Comparison of ENCODE assay signal across 21 mouse cellular contexts in genomic region chr9:119240286-119240997, GRCm38 (mm10). TPM values are rescaled to one million over a fixed set of nuclear protein-coding genes. Genes with fewer than 3 reads are reported as not detected.
A peak's percentile ranks its signal among the peaks of the same experiment; 100 is the strongest.
DNase-seq lines count a peak whose midpoint lies in the region; ATAC-seq lines count a peak whose summit lies in the region.
"Had no signal": no experiment of that assay in that cellular context is flagged by ENCODE, and none has a peak within 500 bp of the region (broad histone marks: within the 10 kb centered on the region; RNA-seq: fewer than 3 reads in every experiment).

No protein-coding gene starts in this region.

- H3K9ac ChIP-seq in embryonic facial prominence, embryonic 14.5 days (ENCODE audit: low read depth, low read length), result no peak overlapping the region
- H3K9ac ChIP-seq in hindbrain, embryonic 13.5 days, result no peak overlapping the region
- H3K9ac ChIP-seq in liver, embryonic 11.5 days (ENCODE audit: low read depth, low read length), result no peak overlapping the region
- H3K9ac ChIP-seq: limb, embryonic 15.5 days; stomach, embryonic 15.5 days had no signal

- no peak overlapping the region for H3K4me2 ChIP-seq in embryonic facial prominence, embryonic 14.5 days (ENCODE audit: low read depth, low read length)
- H3K4me2 ChIP-seq in hindbrain, embryonic 13.5 days, result no peak overlapping the region
- no peak overlapping the region for H3K4me2 ChIP-seq in liver, embryonic 11.5 days
- H3K4me2 ChIP-seq: limb, embryonic 15.5 days; stomach, embryonic 15.5 days had no signal

- H3K4me1 ChIP-seq in embryonic facial prominence, embryonic 14.5 days (ENCODE audit: control insufficient read depth, insufficient read depth, low read length), result no peaks in the 10 kb centered on the region
- no peaks in the 10 kb centered on the region for H3K4me1 ChIP-seq in embryonic facial prominence, embryonic 10.5 days
- H3K4me1 ChIP-seq in hindbrain, embryonic 13.5 days (replicated peaks), result no peaks in the 10 kb centered on the region
- H3K4me1 ChIP-seq in hindbrain, embryonic 10.5 days (replicated peaks), result no peaks in the 10 kb centered on the region
- no peaks in the 10 kb centered on the region for H3K4me1 ChIP-seq in liver, embryonic 11.5 days (replicated peaks; ENCODE audit: control insufficient read depth, insufficient read depth, low read length)
- H3K4me1 ChIP-seq: limb, embryonic 15.5 days; stomach, embryonic 15.5 days had no signal

- peaks cover 40% of the 10 kb centered on the region; the same call in 1 of the 2 replicates for H3K36me3 ChIP-seq in embryonic facial prominence, embryonic 14.5 days (ENCODE audit: control insufficient read depth, insufficient read depth, low read length)
- peaks cover 71% of the 10 kb centered on the region for H3K36me3 ChIP-seq in embryonic facial prominence, embryonic 10.5 days (replicated peaks)
- peaks cover 60% of the 10 kb centered on the region for H3K36me3 ChIP-seq in hindbrain, embryonic 13.5 days
- peaks cover 68% of the 10 kb centered on the region for H3K36me3 ChIP-seq in hindbrain, embryonic 10.5 days
- H3K36me3 ChIP-seq in liver, embryonic 11.5 days (ENCODE audit: control insufficient read depth, insufficient read depth, low read length), result peaks cover 7% of the 10 kb centered on the region

- no peaks in the 10 kb centered on the region for H3K9me3 ChIP-seq in embryonic facial prominence, embryonic 14.5 days (ENCODE audit: control insufficient read depth, low read length)
- H3K9me3 ChIP-seq in embryonic facial prominence, embryonic 10.5 days, result no peaks in the 10 kb centered on the region
- H3K9me3 ChIP-seq in hindbrain, embryonic 13.5 days, result no peaks in the 10 kb centered on the region
- H3K9me3 ChIP-seq in hindbrain, embryonic 10.5 days, result no peaks in the 10 kb centered on the region
- no peaks in the 10 kb centered on the region for H3K9me3 ChIP-seq in liver, embryonic 11.5 days (ENCODE audit: control insufficient read depth, low read length)
- H3K9me3 ChIP-seq: limb, embryonic 15.5 days; stomach, embryonic 15.5 days had no signal

- peak; percentile 72 for ATAC-seq in embryonic facial prominence, embryonic 14.5 days (ENCODE audit: low read depth)
- ATAC-seq in hindbrain, embryonic 13.5 days (ENCODE audit: low FRiP score), result no peak
- ATAC-seq in liver, embryonic 11.5 days (replicated peaks; ENCODE audit: low FRiP score), result no peak

- no peak overlapping the region for H3K27ac ChIP-seq in embryonic facial prominence, embryonic 14.5 days (replicated peaks; ENCODE audit: low read depth, low read length)
- no peak overlapping the region for H3K27ac ChIP-seq in embryonic facial prominence, embryonic 10.5 days (replicated peaks)
- H3K27ac ChIP-seq in hindbrain, embryonic 13.5 days, result 0 out of 2 replicates have a peak overlapping the region, but pooled peaks have one; percentile 60
- H3K27ac ChIP-seq in hindbrain, embryonic 10.5 days, result no peak overlapping the region
- no peak overlapping the region for H3K27ac ChIP-seq in liver, embryonic 11.5 days (ENCODE audit: low read depth, low read length)
- H3K27ac ChIP-seq: gastrocnemius, adult 2 months; limb, embryonic 15.5 days; stomach, embryonic 15.5 days had no signal

- DNase-seq in embryonic facial prominence, embryonic 14.5 days (ENCODE audit: low spot score), result peak; percentile 26
- no peak for DNase-seq in embryonic facial prominence, embryonic 10.5 days (ENCODE audit: low spot score)
- no peak for DNase-seq in hindbrain, embryonic 10.5 days (ENCODE audit: low spot score)
- peak; percentile 21 for DNase-seq in liver, embryonic 11.5 days (ENCODE audit: low spot score)
- DNase-seq in liver, result no peak
- DNase-seq in layer of hippocampus, adult 8-10 months (ENCODE audit: low spot score in 2 of 2), result peak; percentile 25 to 45
- DNase-seq in gastrocnemius, postnatal 4 days (ENCODE audit: low spot score in 2 of 2), result no peak
- DNase-seq: adrenal gland, postnatal 14 days; cerebellum, adult 9-10 months; gastrocnemius, adult 2 months; heart, postnatal 14 days; lung, adult 2 months; lung, postnatal 4 days; midbrain, embryonic 14.5 days; spleen, adult 18-20 months; thymus, postnatal 14 days had no signal

- WGBS in embryonic facial prominence, embryonic 14.5 days, result 86% methylated on average over 10 of the region's 10 CpGs
- 91% methylated on average over 10 of the region's 10 CpGs for WGBS in embryonic facial prominence, embryonic 10.5 days
- WGBS in hindbrain, embryonic 13.5 days, result 76% methylated on average over 10 of the region's 10 CpGs
- WGBS in hindbrain, embryonic 10.5 days, result 91% methylated on average over 10 of the region's 10 CpGs
- 92% methylated on average over 10 of the region's 10 CpGs for WGBS in liver, embryonic 11.5 days

- no peaks in the 10 kb centered on the region for H3K27me3 ChIP-seq in embryonic facial prominence, embryonic 14.5 days (replicated peaks; ENCODE audit: control insufficient read depth, insufficient read depth, low read length)
- H3K27me3 ChIP-seq in embryonic facial prominence, embryonic 10.5 days (replicated peaks; ENCODE audit: low read depth, poor library complexity, severe bottlenecking), result no peaks in the 10 kb centered on the region
- no peaks in the 10 kb centered on the region for H3K27me3 ChIP-seq in hindbrain, embryonic 13.5 days
- no peaks in the 10 kb centered on the region for H3K27me3 ChIP-seq in hindbrain, embryonic 10.5 days (ENCODE audit: insufficient read depth, poor library complexity, severe bottlenecking)
- H3K27me3 ChIP-seq in liver, embryonic 11.5 days (replicated peaks; ENCODE audit: control insufficient read depth, insufficient read depth, low read length), result no peaks in the 10 kb centered on the region
- H3K27me3 ChIP-seq: CH12.LX; limb, embryonic 15.5 days; stomach, embryonic 15.5 days had no signal

- no peak overlapping the region for H3K4me3 ChIP-seq in embryonic facial prominence, embryonic 14.5 days (ENCODE audit: low read depth, low read length)
- no peak overlapping the region for H3K4me3 ChIP-seq in embryonic facial prominence, embryonic 10.5 days
- no peak overlapping the region for H3K4me3 ChIP-seq in hindbrain, embryonic 13.5 days
- H3K4me3 ChIP-seq in hindbrain, embryonic 10.5 days, result no peak overlapping the region
- H3K4me3 ChIP-seq in liver, embryonic 11.5 days (ENCODE audit: low read depth, low read length), result no peak overlapping the region
- H3K4me3 ChIP-seq: gastrocnemius, adult 2 months; limb, embryonic 15.5 days; stomach, embryonic 15.5 days had no signal

RNA-seq across cellular contexts. Expression of gene Slc22a13, which starts 31.5 kb away (rescaled TPM):
- polyA plus RNA-seq in embryonic facial prominence, embryonic 14.5 days (2014; fragmentation: Nextera tagmentation; extraction: Ambion mirVana), result not detected in 2 replicates
- polyA plus RNA-seq in embryonic facial prominence, embryonic 10.5 days (2016; fragmentation: Nextera tagmentation; extraction: Ambion mirVana), result not detected in 2 replicates
- not detected in 2 replicates for polyA plus RNA-seq in hindbrain, embryonic 13.5 days (2015; fragmentation: Nextera tagmentation; extraction: Ambion mirVana)
- polyA plus RNA-seq in hindbrain, embryonic 10.5 days (2016; fragmentation: Nextera tagmentation; extraction: Ambion mirVana), result not detected in 2 replicates
- not detected in 2 replicates for polyA plus RNA-seq in liver, embryonic 11.5 days (2014; fragmentation: Nextera tagmentation; extraction: Ambion mirVana)
- not detected for total RNA-seq in layer of hippocampus, adult 8-10 months (2022)
- not detected for total RNA-seq in gastrocnemius, postnatal 4 days (2021)
- total RNA-seq: adrenal gland, postnatal 14 days; CH12.LX; gastrocnemius, adult 2 months; heart, adult 8-10 months; heart, postnatal 14 days had no signal
- polyA plus RNA-seq: limb, embryonic 15.5 days; stomach, embryonic 15.5 days had no signal

Comparison
In these comparisons a context has a peak if more than half of its experiments do, and no peak if none do; other contexts are left out.
1. DNase-seq: peak in embryonic facial prominence, embryonic 14.5 days (single experiment), liver, embryonic 11.5 days (single experiment) and layer of hippocampus, adult 8-10 months (2 of 2); none in embryonic facial prominence, embryonic 10.5 days (single experiment), hindbrain, embryonic 10.5 days (single experiment), liver (single experiment) and gastrocnemius, postnatal 4 days (0 of 2).